Mouse (Mus musculus) brain, embryonic 18.5 days (tissue): ENCODE data around the gene Btbd35f6.
"Not testable (repeated sequence)": the region's sequence is repeated elsewhere in the genome, so short reads cannot be mapped to it uniquely, and the experiment has no call there.

Experiments used
- DNase-seq: peaks from one replicate; pipeline ENCODE4 v3.0.0-alpha.2; 2012; ENCODE audit warnings: low read depth, low spot score

Gene Btbd35f6

DNA sequence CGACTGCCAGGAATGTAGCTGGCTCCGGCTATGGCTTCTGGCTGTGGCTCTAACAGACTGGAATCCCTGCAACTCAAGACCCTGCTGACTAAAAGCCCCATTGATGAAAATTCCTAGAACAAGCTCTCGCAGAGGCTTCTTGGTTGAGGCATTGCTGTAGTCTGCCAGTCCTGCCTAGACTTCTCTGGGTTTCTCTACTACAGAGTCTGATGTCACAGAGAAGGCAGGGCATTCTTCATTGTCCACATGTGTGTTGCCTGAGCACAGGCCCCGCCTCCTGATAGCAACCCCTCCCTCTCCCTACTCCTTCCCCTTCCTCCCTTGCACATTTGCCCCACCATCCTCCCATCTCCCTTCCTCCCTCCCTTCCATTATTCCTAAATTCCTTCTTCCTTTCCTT, at the start of gene Btbd35f6:
Gene Btbd35f6, minus strand, starts transcription at position 101 of the 400 bp plus-strand sequence.
- not testable (repeated sequence) for DNase-seq

DNA sequence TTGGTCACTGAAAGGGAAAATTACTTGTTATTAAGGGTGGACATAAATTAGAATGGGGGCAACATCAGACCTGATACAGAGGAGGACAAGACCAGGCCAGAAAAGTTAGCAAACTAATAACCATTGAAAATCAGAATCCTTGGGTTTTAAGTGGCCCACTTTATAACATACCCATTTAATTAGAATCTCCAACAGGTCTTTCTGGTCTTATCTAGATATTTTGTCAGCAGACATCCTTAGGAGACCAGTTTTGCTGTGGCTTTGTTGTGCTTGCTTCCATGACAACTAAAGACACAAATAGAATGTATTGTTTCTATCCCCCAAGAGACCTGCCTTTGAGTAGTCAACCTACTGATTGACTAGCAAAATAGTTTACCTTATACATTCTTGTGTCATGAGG, 30.4 kb upstream of the Btbd35f6 start, which contains the start of gene Gm21870:
Gene Gm21870, minus strand, starts transcription at position 101 of the 400 bp plus-strand sequence.
- not testable (repeated sequence) for DNase-seq

DNA sequence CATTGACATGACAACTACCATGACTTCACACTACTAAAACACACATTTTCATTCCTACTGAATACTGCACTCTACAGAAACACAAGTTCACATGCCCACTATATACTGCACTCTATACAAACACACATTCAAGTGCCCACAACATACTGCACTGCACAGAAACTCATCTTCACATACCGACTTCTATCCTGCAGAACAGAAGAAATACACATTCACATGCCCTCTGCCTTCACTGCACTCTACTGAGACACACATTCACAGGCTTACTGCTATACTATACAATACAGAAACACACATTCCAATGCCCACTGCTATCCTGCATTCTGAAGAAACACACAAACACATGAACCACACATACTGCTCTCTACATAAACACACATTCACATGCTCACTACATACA, 26.1 kb downstream of the Btbd35f6 start:
- not testable (repeated sequence) for DNase-seq

DNA sequence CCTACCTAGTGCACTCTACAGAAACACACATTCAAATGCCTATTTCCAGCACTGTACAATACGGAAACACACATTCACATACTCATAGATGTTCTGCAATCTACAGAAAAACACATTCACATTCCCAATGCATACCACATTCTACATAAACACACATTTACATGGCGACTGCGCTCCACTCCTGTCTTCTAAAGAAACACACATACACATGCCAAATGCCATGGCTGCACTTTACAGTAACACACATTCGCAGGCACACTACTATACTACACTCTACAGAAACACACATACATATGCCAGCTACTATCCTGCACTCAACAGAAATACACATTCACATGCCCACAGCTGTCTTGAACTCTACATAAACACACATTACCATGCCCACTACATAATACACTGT, 28.1 kb downstream of the Btbd35f6 start:
- DNase-seq = not testable (repeated sequence)

DNA sequence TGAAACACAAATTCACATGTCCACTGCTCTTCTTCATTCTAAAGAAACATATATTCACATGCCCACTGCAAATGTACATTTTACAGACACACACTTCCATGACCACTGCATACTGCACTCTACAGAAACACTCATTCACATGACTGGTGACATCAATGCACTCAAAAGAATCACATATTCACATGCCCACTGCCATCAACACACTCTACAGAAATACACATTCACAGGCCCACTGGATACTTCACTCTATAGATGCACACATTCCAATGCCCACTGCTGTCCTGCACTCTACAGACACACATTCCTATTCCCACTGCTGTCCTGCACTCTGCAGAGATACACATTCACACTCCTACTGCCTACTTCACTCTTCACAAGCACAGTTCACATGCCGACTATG, 30.0 kb downstream of the Btbd35f6 start:
- DNase-seq = not testable (repeated sequence)

DNA sequence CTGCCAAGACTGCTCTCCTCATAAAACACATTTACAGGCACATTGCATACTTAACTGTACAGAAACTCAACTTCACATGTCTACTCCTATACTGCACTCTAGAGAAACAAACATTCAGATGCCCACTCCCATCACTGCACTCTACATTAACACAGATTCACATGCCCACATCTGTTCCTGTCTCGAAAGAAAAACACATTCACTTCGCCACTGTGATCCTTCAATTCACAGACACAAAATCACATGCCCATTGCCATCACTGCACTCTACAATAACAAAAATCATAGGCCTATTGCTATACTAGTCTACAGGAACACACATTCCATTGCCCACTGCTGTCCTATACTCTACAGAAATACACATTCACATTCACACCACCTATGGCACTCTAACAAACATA, 30.9 kb downstream of the Btbd35f6 start:
- not testable (repeated sequence) for DNase-seq
